Mouse (Mus musculus) heart, postnatal 0 days (tissue): ENCODE results near the gene Osbpl7. TPM values are rescaled to one million over a fixed set of nuclear protein-coding genes. Genes with fewer than 3 reads are reported as not detected.

Experiments
- ATAC-seq: fragments of 200-750 bp; cut with Nextera tagmentation; 2 replicates; pipeline ENCODE4 v1.8.0; 2017; ENCODE audit warnings: low read depth, moderate number of reproducible peaks, moderate library complexity; ENCODE audit not compliant: insufficient read depth
- DNase-seq: peaks from one replicate; pipeline ENCODE4 v3.0.0-alpha.2; 2016; ENCODE audit warnings: low spot score
- H3K27ac ChIP-seq: fragments of 300-500 bp; sonication (generic); 2 replicates; pipeline ENCODE4 v1.5.1; 2014; ENCODE audit warnings: low read depth, mild to moderate bottlenecking
- H3K27me3 ChIP-seq: fragments of 300-500 bp; sonication (generic); 2 replicates; pipeline ENCODE4 v1.6.1; 2014; ENCODE audit warnings: low read length, mixed read lengths; ENCODE audit not compliant: control insufficient read depth, insufficient read depth
- H3K36me3 ChIP-seq: fragments of 300-500 bp; sonication (generic); replicated peaks from 2 replicates; pipeline ENCODE4 v1.6.1; 2014; ENCODE audit warnings: low read length, mixed read lengths; ENCODE audit not compliant: control insufficient read depth, insufficient read depth
- H3K4me1 ChIP-seq: fragments of 300-500 bp; sonication (generic); 2 replicates; pipeline ENCODE4 v1.6.1; 2014; ENCODE audit warnings: antibody characterized with exemption; ENCODE audit not compliant: control insufficient read depth, insufficient read depth
- H3K4me2 ChIP-seq: fragments of 300-500 bp; sonication (generic); 2 replicates; pipeline ENCODE4 v1.6.1; 2014; ENCODE audit warnings: low read depth, mild to moderate bottlenecking, low read length, moderate library complexity
- H3K4me3 ChIP-seq: fragments of 300-500 bp; sonication (generic); 2 replicates; pipeline ENCODE4 v1.5.1; 2014; ENCODE audit warnings: low read depth, low read length
- H3K9ac ChIP-seq: fragments of 300-500 bp; sonication (generic); replicated peaks from 2 replicates; pipeline ENCODE4 v1.6.1; 2014; ENCODE audit warnings: low read depth, low read length, mixed read lengths
- H3K9me3 ChIP-seq: fragments of 300-500 bp; sonication (generic); replicated peaks from 2 replicates; pipeline ENCODE4 v1.6.1; 2016; ENCODE audit warnings: low read length; ENCODE audit not compliant: control insufficient read depth
- CTCF ChIP-seq: IDR thresholded peaks from 2 replicates; pipeline ENCODE4 v1.5.1; 2016; ENCODE audit warnings: antibody characterized with exemption, control low read depth, low read depth
- EP300 ChIP-seq: IDR thresholded peaks from 2 replicates; pipeline ENCODE4 v1.6.1; 2016; ENCODE audit warnings: antibody characterized with exemption, low read depth
- WGBS: fragments of 180-500 bp; shearing (Covaris S2); extraction: QIAGEN DNeasy Blood & Tissue Kit; methylation state at CpG from one replicate; pipeline ENCODE4 v1.1.7; 2014; 5-methylcytosine and 5-hydroxymethylcytosine counted together
- polyA plus RNA-seq: library from polyadenylated mRNA; unstranded; fragments of >200 nt; fragmentation: Nextera tagmentation; extraction: Ambion mirVana; gene quantifications from 2 replicates; pipeline ENCODE4 v1.2.1, GENCODE M21; 2015
- total RNA-seq: library from RNA; depleted of rRNA; stranded (reverse); fragments of >200 nt; gene quantifications from 2 replicates; pipeline ENCODE4 v1.2.3, GENCODE M21; 2014; ENCODE audit warnings: low replicate concordance

The Osbpl7 gene
- total and polyA plus RNA-seq, 2 experiments from 2014 or later, result 3.0 to 8.6 TPM

DNA sequence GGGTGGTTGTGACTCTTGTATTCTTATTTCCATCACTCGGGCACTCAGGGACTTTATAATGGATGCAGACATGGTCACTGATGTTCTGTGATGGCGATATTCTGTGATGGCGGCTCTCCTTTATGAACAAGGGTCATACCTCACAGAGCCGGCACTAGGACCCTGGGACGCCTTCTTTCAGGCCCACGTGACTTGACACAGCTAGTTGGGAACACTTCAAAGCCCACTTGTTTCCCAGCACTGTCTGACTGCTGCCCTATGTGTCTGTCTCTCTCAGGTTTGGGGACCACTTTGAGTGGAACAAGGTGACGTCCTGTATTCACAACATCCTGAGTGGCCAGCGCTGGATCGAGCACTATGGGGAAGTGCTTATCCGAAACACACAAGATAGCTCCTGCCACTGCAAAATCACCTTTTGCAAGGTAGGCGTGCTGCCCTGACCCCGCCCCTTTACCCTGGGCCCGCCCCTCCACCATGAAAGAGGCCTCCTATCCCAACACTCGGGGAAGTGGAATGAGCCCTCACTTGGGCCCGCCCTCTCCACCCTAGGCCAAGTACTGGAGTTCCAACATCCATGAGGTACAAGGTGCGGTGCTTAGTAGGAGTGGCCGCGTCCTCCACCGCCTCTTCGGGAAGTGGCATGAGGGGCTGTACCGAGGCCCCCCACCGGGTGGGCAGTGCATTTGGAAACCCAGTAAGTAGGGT, 16.4 kb downstream of the Osbpl7 start:
- WGBS, result 60% methylated on average over 22 of the region's 22 CpGs
- no peak for ATAC-seq
- TF ChIP-seq CTCF (no peak), EP300 (no peak)
- H3K27me3 ChIP-seq, result no peaks in the 10 kb centered on the region
- no peak for DNase-seq
- no peak overlapping the region for H3K9ac ChIP-seq
- H3K4me3 ChIP-seq, result no peak overlapping the region
- H3K4me2 ChIP-seq, result no peak overlapping the region
- no peak overlapping the region for H3K27ac ChIP-seq
- no peaks in the 10 kb centered on the region for H3K9me3 ChIP-seq
- peaks cover 28% of the 10 kb centered on the region for H3K36me3 ChIP-seq
- H3K4me1 ChIP-seq, result no peaks in the 10 kb centered on the region

DNA sequence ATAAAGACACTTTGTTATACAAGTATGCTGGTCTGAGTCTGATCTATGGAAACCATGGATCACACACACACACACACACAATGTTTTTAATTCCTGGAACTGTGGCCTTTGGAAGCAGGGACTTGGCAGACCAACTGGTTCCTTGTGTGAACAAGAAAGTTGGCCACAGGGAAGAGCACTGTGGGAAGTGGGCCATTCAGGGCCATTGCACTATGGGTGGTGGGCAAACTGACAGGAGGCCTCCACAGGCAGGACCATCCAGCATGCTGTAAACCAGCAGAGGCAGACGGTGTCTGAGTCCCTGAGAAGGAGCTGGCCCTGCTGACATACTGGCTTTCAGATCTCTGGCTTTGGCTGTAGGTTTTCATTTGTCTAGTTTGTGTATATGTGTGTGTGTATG, 18.9 kb downstream of the Osbpl7 start:
- ATAC-seq (no peak), DNase-seq (no peak)
- no peaks in the 10 kb centered on the region for H3K9me3 ChIP-seq
- H3K4me1 ChIP-seq, result no peaks in the 10 kb centered on the region
- H3K4me2 ChIP-seq, result no peak overlapping the region
- no peak overlapping the region for H3K9ac ChIP-seq
- H3K27ac ChIP-seq, result no peak overlapping the region
- peaks cover 20% of the 10 kb centered on the region for H3K36me3 ChIP-seq
- H3K27me3 ChIP-seq, result no peaks in the 10 kb centered on the region
- WGBS, result 68% methylated on average over 1 of the region's 1 CpGs
- no peak overlapping the region for H3K4me3 ChIP-seq
- TF ChIP-seq EP300 (no peak), CTCF (no peak)

- H3K9ac ChIP-seq, result no peak overlapping the region
- no peaks in the 10 kb centered on the region for H3K27me3 ChIP-seq
- DNase-seq (no peak), ATAC-seq (no peak)
- no peaks in the 10 kb centered on the region for H3K4me1 ChIP-seq
- TF ChIP-seq EP300 (no peak), CTCF (no peak)
- no peaks in the 10 kb centered on the region for H3K9me3 ChIP-seq
- 86% methylated on average over 2 of the region's 2 CpGs for WGBS
- no peak overlapping the region for H3K27ac ChIP-seq
- H3K4me3 ChIP-seq, result no peak overlapping the region
- peaks cover 19% of the 10 kb centered on the region for H3K36me3 ChIP-seq
- no peak overlapping the region for H3K4me2 ChIP-seq
Observed at GRCm38 (mm10) chr11:97069770-97070169, 19.3 kb downstream of the Osbpl7 start.

GRCm38 (mm10) chr11:97071129-97071528, 20.7 kb downstream of the Osbpl7 start:
- no peak overlapping the region for H3K4me2 ChIP-seq
- H3K36me3 ChIP-seq, result peaks cover 19% of the 10 kb centered on the region
- no peaks in the 10 kb centered on the region for H3K27me3 ChIP-seq
- H3K4me3 ChIP-seq, result no peak overlapping the region
- no peaks in the 10 kb centered on the region for H3K4me1 ChIP-seq
- H3K9ac ChIP-seq, result no peak overlapping the region
- TF ChIP-seq CTCF (no peak), EP300 (peak; percentile 79)
- ATAC-seq (peak; percentile 93), DNase-seq (peak; percentile 86)
- H3K27ac ChIP-seq, result peak overlapping the region; percentile 59
- 14% methylated on average over 1 of the region's 1 CpGs for WGBS
- H3K9me3 ChIP-seq, result no peaks in the 10 kb centered on the region

- H3K36me3 ChIP-seq, result peaks cover 13% of the 10 kb centered on the region
- peak; percentile 51 for DNase-seq
- H3K9ac ChIP-seq, result no peak overlapping the region
- no peak; the same call in 1 of the 2 replicates for ATAC-seq
- TF ChIP-seq CTCF (peak; percentile 86), EP300 (no peak)
- 31% methylated on average over 3 of the region's 3 CpGs for WGBS
- no peaks in the 10 kb centered on the region for H3K27me3 ChIP-seq
- H3K27ac ChIP-seq, result no peak overlapping the region
- no peak overlapping the region for H3K4me3 ChIP-seq
- H3K9me3 ChIP-seq, result no peaks in the 10 kb centered on the region
- H3K4me2 ChIP-seq, result no peak overlapping the region
- H3K4me1 ChIP-seq, result no peaks in the 10 kb centered on the region
Observed at GRCm38 (mm10) chr11:97072533-97072932, 22.1 kb downstream of the Osbpl7 start.

- Histone ChIP-seq H3K4me3 (no peak overlapping the region), H3K9ac (no peak overlapping the region), H3K4me2 (no peak overlapping the region), H3K9me3 (no peaks in the 10 kb centered on the region), H3K4me1 (no peaks in the 10 kb centered on the region), H3K27me3 (no peaks in the 10 kb centered on the region), H3K36me3 (no peaks in the 10 kb centered on the region), H3K27ac (no peak overlapping the region)
- TF ChIP-seq CTCF (no peak), EP300 (no peak)
- DNase-seq, result no peak
- no peak for ATAC-seq
- WGBS, result 50% methylated on average over 8 of the region's 8 CpGs
Observed at GRCm38 (mm10) chr11:97074235-97074634, 23.8 kb downstream of the Osbpl7 start.
